Mouse (Mus musculus): ENCODE data around the gene Mfng.

DNA sequence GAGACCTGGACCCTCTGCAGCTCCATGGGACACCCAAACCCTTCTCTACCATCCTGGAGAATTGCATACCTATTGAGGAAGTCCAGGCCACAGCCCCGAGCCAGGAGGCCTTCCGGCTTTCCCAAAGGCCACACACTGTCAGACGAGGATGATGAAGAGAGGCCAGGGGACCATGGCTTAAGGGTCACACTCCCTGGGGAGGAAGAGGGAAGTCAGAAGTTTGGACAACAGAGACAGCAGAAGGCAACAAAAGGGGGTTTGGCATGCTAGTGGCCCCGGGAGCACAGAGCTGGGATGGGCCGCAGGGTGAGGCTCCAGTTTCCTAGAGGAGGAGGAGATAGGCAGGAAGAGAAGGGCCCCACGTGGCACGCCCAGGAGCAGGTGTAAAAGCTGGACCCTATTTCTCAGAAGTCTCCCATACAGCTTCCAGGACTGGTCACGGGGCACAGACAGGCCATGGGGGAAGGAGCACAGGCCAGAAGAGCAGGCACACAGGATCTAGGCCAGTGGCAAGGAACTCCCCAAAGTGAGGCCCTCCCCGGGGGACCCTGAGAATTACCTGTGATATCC lies 14.1 kb upstream of the Mfng start:
- TF ChIP-seq CTCF (IDR thresholded peaks at IDR 0.05; ENCODE audit: extremely low read depth, insufficient read depth, low read length): no peak
- TF ChIP-seq POLR2A (IDR thresholded peaks at IDR 0.05; ENCODE audit: extremely low read depth, insufficient read depth, low read length): no peak

Data from cortical plate, adult 2 months (tissue).